7 mouse cellular contexts compared by ENCODE assay signal in the genomic region with DNA sequence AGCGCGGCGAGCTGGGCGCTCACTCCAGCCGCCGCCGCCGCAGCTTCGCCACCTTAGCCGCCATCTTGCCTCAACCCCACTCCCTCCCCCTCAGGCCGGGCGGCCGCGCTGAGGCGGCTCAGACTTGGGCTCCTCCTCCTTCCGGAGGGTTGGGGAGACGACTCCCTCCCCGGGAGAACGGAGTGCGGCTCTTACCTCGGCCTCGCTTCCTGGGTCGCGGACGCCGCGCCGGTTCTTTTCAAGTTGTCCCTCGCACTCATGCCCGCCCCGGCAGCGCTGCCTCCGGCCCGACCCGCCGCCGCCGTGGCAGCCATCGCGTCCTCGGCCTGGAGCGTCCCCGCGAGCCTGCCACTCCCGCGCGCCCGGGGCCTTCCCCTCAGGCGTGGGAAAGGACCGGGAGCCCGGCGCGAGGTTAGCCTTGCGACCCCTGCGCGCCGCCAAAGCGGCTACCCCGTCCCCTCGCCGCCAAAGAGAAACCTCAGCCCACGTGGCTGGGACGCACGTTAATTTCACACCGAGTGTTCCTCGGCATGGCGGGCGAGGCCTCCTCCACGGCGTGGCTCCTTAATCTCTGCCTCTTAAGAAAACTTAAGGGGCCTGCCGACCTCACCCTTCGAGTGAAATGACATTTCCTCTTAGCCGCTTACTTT. TPM values are rescaled to one million over a fixed set of nuclear protein-coding genes. Genes with fewer than 3 reads are reported as not detected.
DNase-seq lines count a peak whose midpoint lies in the region; ATAC-seq lines count a peak whose summit lies in the region.

No protein-coding gene starts in this region.

- no peaks in the 10 kb centered on the region for H3K36me3 ChIP-seq in embryonic facial prominence, embryonic 11.5 days (replicated peaks; ENCODE audit: control insufficient read depth, insufficient read depth, low read depth, low read length)
- peaks cover 9% of the 10 kb centered on the region for H3K36me3 ChIP-seq in limb, embryonic 10.5 days
- H3K36me3 ChIP-seq in midbrain, embryonic 12.5 days: no peaks in the 10 kb centered on the region

- peak; percentile 96 for ATAC-seq in embryonic facial prominence, embryonic 11.5 days (replicated peaks; ENCODE audit: insufficient number of reproducible peaks, low FRiP score, low TSS enrichment, low read depth)
- ATAC-seq in midbrain, embryonic 12.5 days (ENCODE audit: low FRiP score, low read depth): peak; percentile 94

- WGBS in embryonic facial prominence, embryonic 11.5 days: under 1% methylated on average over 62 of the region's 73 CpGs
- WGBS in limb, embryonic 10.5 days: under 1% methylated on average over 71 of the region's 73 CpGs
- whole genome bisulfite sequencing in midbrain, embryonic 12.5 days: under 1% methylated on average over 62 of the region's 73 CpGs

- H3K9ac ChIP-seq in embryonic facial prominence, embryonic 11.5 days (replicated peaks; ENCODE audit: low read length): peak overlapping the region; percentile 98
- peak overlapping the region; percentile 99 for H3K9ac ChIP-seq in midbrain, embryonic 12.5 days (replicated peaks)

- H3K27me3 ChIP-seq in embryonic facial prominence, embryonic 11.5 days (ENCODE audit: control insufficient read depth, insufficient read depth, low read length): no peaks in the 10 kb centered on the region
- no peaks in the 10 kb centered on the region for H3K27me3 ChIP-seq in limb, embryonic 10.5 days (ENCODE audit: low read depth, poor library complexity, severe bottlenecking)
- no peaks in the 10 kb centered on the region for H3K27me3 ChIP-seq in midbrain, embryonic 12.5 days

- no peaks in the 10 kb centered on the region for H3K9me3 ChIP-seq in embryonic facial prominence, embryonic 11.5 days (replicated peaks; ENCODE audit: control insufficient read depth, low read length)
- H3K9me3 ChIP-seq in limb, embryonic 10.5 days (replicated peaks): no peaks in the 10 kb centered on the region
- no peaks in the 10 kb centered on the region for H3K9me3 ChIP-seq in midbrain, embryonic 12.5 days

- H3K4me1 ChIP-seq in embryonic facial prominence, embryonic 11.5 days (ENCODE audit: control insufficient read depth, insufficient read depth, low read length): no peaks in the 10 kb centered on the region
- H3K4me1 ChIP-seq in limb, embryonic 10.5 days: peaks cover 6% of the 10 kb centered on the region
- H3K4me1 ChIP-seq in midbrain, embryonic 12.5 days: peaks cover 10% of the 10 kb centered on the region

- DNase-seq in adrenal gland, postnatal 14 days: peak; percentile 97
- DNase-seq in embryonic facial prominence, embryonic 11.5 days (ENCODE audit: low spot score): peak; percentile 93
- DNase-seq in heart, adult 11 months: peak; percentile 99
- DNase-seq in kidney, adult 18-20 months: peak; percentile 90
- DNase-seq in limb, embryonic 10.5 days (ENCODE audit: low spot score): peak; percentile 91
- peak; percentile 90 for DNase-seq in skeletal muscle tissue, adult 2 months (ENCODE audit: low read depth, low spot score)

- H3K4me2 ChIP-seq in embryonic facial prominence, embryonic 11.5 days (ENCODE audit: low read depth, low read length): peak overlapping the region; percentile 62
- H3K4me2 ChIP-seq in midbrain, embryonic 12.5 days (replicated peaks): peak overlapping the region; percentile 73

- peak overlapping the region; percentile 94 for H3K4me3 ChIP-seq in embryonic facial prominence, embryonic 11.5 days (ENCODE audit: low read depth, low read length)
- peak overlapping the region; percentile 96 for H3K4me3 ChIP-seq in limb, embryonic 10.5 days
- peak overlapping the region; percentile 95 for H3K4me3 ChIP-seq in midbrain, embryonic 12.5 days

- peak overlapping the region; percentile 94 for H3K27ac ChIP-seq in embryonic facial prominence, embryonic 11.5 days (replicated peaks; ENCODE audit: low read depth, low read length)
- peak overlapping the region; percentile 100 for H3K27ac ChIP-seq in limb, embryonic 10.5 days
- H3K27ac ChIP-seq in midbrain, embryonic 12.5 days (replicated peaks): peak overlapping the region; percentile 97

RNA-seq across cellular contexts. Expression of gene Pigl, which starts 0.9 kb away (rescaled TPM):
- 6.9 and 7.7 TPM in 2 replicates for total RNA-seq in adrenal gland, postnatal 14 days (2021)
- polyA plus RNA-seq in embryonic facial prominence, embryonic 11.5 days (2014; fragmentation: Nextera tagmentation; extraction: Ambion mirVana): 12.1 and 14.2 TPM in 2 replicates
- polyA plus RNA-seq in limb, embryonic 10.5 days (2016; fragmentation: Nextera tagmentation; extraction: Ambion mirVana): 13.5 and 13.9 TPM in 2 replicates
- polyA plus RNA-seq in midbrain, embryonic 12.5 days (2016; fragmentation: Nextera tagmentation; extraction: Ambion mirVana): 11.2 and 12.0 TPM in 2 replicates

RNA-seq across cellular contexts. Expression of gene Ncor1, which starts 1.0 kb away (rescaled TPM):
- 197 and 214 TPM in 2 replicates for total RNA-seq in adrenal gland, postnatal 14 days (2021)
- 157 and 170 TPM in 2 replicates for polyA plus RNA-seq in embryonic facial prominence, embryonic 11.5 days (2014; fragmentation: Nextera tagmentation; extraction: Ambion mirVana)
- polyA plus RNA-seq in limb, embryonic 10.5 days (2016; fragmentation: Nextera tagmentation; extraction: Ambion mirVana): 127 and 144 TPM in 2 replicates
- polyA plus RNA-seq in midbrain, embryonic 12.5 days (2016; fragmentation: Nextera tagmentation; extraction: Ambion mirVana): 201 and 209 TPM in 2 replicates

Comparison
In these comparisons a context has a peak if more than half of its experiments do, and no peak if none do; other contexts are left out.
1. Peak in every context shown above with its lines: DNase-seq, ATAC-seq, H3K4me3 ChIP-seq and H3K27ac ChIP-seq.